9 mouse cellular contexts compared by ENCODE assay signal in genomic region chr7:37213751-37214181, GRCm38 (mm10).
A peak's percentile ranks its signal among the peaks of the same experiment; 100 is the strongest.
DNase-seq lines count a peak whose midpoint lies in the region; ATAC-seq lines count a peak whose summit lies in the region.
"Had no signal": no experiment of that assay in that cellular context is flagged by ENCODE, and none has a peak within 500 bp of the region (broad histone marks: within the 10 kb centered on the region; RNA-seq: fewer than 3 reads in every experiment).

No protein-coding gene starts in this region.

- no peak overlapping the region for H3K9ac ChIP-seq in kidney, embryonic 15.5 days
- H3K9ac ChIP-seq in hindbrain, embryonic 13.5 days = no peak overlapping the region

- 0 out of 2 replicates have a peak, but pooled peaks cover 3% of the 10 kb centered on the region for H3K27me3 ChIP-seq in kidney, embryonic 15.5 days
- 0 out of 2 replicates have a peak, but pooled peaks cover 3% of the 10 kb centered on the region for H3K27me3 ChIP-seq in hindbrain, embryonic 13.5 days

- no peak overlapping the region for H3K27ac ChIP-seq in kidney, embryonic 15.5 days
- H3K27ac ChIP-seq in hindbrain, embryonic 13.5 days = no peak overlapping the region

- H3K36me3 ChIP-seq in kidney, embryonic 15.5 days = no peaks in the 10 kb centered on the region
- no peaks in the 10 kb centered on the region for H3K36me3 ChIP-seq in hindbrain, embryonic 13.5 days
- H3K36me3 ChIP-seq: G1E had no signal

- H3K4me2 ChIP-seq in kidney, embryonic 15.5 days = peak overlapping the region; percentile 48
- peak overlapping the region; percentile 31; the same call in 1 of the 2 replicates for H3K4me2 ChIP-seq in hindbrain, embryonic 13.5 days

- no peaks in the 10 kb centered on the region for H3K9me3 ChIP-seq in kidney, embryonic 15.5 days (replicated peaks)
- H3K9me3 ChIP-seq in hindbrain, embryonic 13.5 days = no peaks in the 10 kb centered on the region

- peaks cover 12% of the 10 kb centered on the region for H3K4me1 ChIP-seq in kidney, embryonic 15.5 days
- peaks cover 16% of the 10 kb centered on the region for H3K4me1 ChIP-seq in hindbrain, embryonic 13.5 days (replicated peaks)

- peak overlapping the region; percentile 25 for H3K4me3 ChIP-seq in kidney, embryonic 15.5 days (replicated peaks)
- no peak overlapping the region for H3K4me3 ChIP-seq in hindbrain, embryonic 13.5 days
- H3K4me3 ChIP-seq: erythroblast, embryonic 14.5 days had no signal

- no peak for DNase-seq in kidney, postnatal 36 days
- peak; percentile 34 for DNase-seq in embryo, embryonic 9.5 days (ENCODE audit: extremely low spot score)
- DNase-seq in lung, postnatal 4 days = peak; percentile 5 to 20
- DNase-seq in testis, postnatal 10 days (ENCODE audit: low spot score) = no peak
- no peak for DNase-seq in ovary, postnatal 10 days (ENCODE audit: low spot score)

- ATAC-seq in kidney, embryonic 15.5 days (replicated peaks; ENCODE audit: low FRiP score) = no peak; the same call in 1 of the 2 replicates
- ATAC-seq in hindbrain, embryonic 13.5 days (ENCODE audit: low FRiP score) = no peak

- WGBS in kidney, embryonic 15.5 days = 28% methylated on average over 3 of the region's 3 CpGs
- WGBS in hindbrain, embryonic 13.5 days = 29% methylated on average over 3 of the region's 3 CpGs

Comparison
In these comparisons a context has a peak if more than half of its experiments do, and no peak if none do; other contexts are left out.
1. DNase-seq: peak in embryo, embryonic 9.5 days (single experiment) and lung, postnatal 4 days (2 of 2); none in kidney, postnatal 36 days (0 of 2), testis, postnatal 10 days (single experiment) and ovary, postnatal 10 days (single experiment).